Mouse (Mus musculus) cortical plate, adult 2 months (tissue): ENCODE results near the gene Gngt2.
A peak's percentile ranks its signal among the peaks of the same experiment; 100 is the strongest.

Experiments used
- CTCF ChIP-seq: fragments of 200-500 bp; IDR thresholded peaks from 2 replicates; pipeline ENCODE4 v1.5.1; 2011; ENCODE audit warnings: mild to moderate bottlenecking, control low read depth, low read length; ENCODE audit not compliant: insufficient read depth; ENCODE audit errors: extremely low read depth
- POLR2A ChIP-seq: fragments of 200-500 bp; IDR thresholded peaks from 2 replicates; pipeline ENCODE4 v1.6.1; 2011; ENCODE audit warnings: mild to moderate bottlenecking, low read length, control low read depth; ENCODE audit not compliant: insufficient read depth; ENCODE audit errors: extremely low read depth

- TF ChIP-seq CTCF: peak; percentile 79
- no peak for TF ChIP-seq POLR2A
Measured at GRCm38 (mm10) chr11:95876296-95876695, 39.3 kb downstream of the Gngt2 start.
